Mouse (Mus musculus) frontal cortex, postnatal 14 days (tissue): ENCODE measurements around the gene Il23r.
"Not testable (repeated sequence)": the region's sequence is repeated elsewhere in the genome, so short reads cannot be mapped to it uniquely, and the experiment has no call there.

ENCODE experiments used
- DNase-seq, 2 experiments: peaks; one replicate each; pipeline ENCODE4 v3.0.0; 2022; ENCODE audit warnings: low spot score in 2 of 2

Il23r gene

GRCm38 (mm10) chr6:67491755-67492154, at the start of gene Il23r:
TSS of gene Il23r (minus strand) at chr6:67491855.
- DNase-seq: no peak

- DNase-seq: no peak
Measured at GRCm38 (mm10) chr6:67535777-67536054, 44.1 kb upstream of the Il23r start, which contains the start of gene Tacstd2. TSS of gene Tacstd2 (minus strand) at chr6:67535796.

GRCm38 (mm10) chr6:67535005-67535776, 43.5 kb upstream of the Il23r start:
- DNase-seq: no peak

- DNase-seq: no peak
Measured at GRCm38 (mm10) chr6:67534191-67535004, 42.7 kb upstream of the Il23r start.

DNA sequence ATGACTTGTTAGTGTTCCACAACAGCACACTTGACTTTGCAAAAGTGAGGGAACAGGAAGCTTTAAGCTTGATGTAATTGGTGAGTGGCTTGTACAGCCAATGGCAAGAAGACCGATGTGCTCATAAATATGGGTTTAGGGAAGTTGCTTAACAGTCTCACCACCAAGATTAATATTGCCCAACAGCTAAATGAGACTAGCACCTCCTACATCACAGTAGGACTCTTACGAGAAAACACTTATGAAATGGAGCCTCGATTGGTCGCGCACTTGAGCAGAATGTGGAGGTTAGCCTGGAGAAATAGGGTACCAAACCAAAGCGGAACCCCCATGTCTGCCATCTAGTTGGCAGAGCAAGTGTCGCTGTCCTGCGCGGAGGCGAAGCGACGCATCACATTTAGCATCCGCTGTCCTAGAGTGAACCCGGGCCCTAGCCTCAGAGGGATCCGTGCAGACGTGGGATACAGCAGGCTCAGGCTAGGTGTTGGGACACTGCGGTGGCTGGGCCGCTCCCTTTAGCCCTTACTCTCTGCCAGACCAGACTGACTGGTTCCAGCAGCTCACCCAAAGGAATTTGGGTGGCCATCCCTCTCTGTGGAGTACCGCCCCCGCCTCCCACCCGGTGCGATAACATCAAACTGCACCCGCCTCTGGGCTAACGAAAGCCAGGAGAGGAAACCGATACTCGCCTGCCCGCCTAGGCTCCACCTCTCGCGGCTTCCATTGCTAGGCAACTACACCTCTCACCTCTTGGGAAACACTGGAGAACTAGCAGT, 41.2 kb upstream of the Il23r start:
- peak in 1 of 2 experiments; percentile 19 for DNase-seq

DNA sequence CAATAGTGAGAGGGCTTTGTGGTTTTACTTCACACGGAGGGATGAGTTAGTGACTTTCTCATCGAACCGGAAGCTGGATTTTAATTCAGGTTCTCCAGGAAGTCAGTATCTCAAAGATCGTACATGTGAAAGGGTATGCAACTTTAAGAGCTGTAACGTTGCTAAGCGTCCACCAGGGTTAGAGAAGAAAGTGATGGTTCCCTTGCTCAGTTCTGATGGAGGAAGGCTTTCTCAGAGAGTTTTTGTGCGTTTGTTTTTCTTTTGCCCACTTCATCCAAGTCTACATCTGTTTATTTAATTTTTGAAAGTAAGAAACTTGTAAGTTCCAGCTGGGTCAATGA, 40.1 kb upstream of the Il23r start:
- DNase-seq: no peak

DNA sequence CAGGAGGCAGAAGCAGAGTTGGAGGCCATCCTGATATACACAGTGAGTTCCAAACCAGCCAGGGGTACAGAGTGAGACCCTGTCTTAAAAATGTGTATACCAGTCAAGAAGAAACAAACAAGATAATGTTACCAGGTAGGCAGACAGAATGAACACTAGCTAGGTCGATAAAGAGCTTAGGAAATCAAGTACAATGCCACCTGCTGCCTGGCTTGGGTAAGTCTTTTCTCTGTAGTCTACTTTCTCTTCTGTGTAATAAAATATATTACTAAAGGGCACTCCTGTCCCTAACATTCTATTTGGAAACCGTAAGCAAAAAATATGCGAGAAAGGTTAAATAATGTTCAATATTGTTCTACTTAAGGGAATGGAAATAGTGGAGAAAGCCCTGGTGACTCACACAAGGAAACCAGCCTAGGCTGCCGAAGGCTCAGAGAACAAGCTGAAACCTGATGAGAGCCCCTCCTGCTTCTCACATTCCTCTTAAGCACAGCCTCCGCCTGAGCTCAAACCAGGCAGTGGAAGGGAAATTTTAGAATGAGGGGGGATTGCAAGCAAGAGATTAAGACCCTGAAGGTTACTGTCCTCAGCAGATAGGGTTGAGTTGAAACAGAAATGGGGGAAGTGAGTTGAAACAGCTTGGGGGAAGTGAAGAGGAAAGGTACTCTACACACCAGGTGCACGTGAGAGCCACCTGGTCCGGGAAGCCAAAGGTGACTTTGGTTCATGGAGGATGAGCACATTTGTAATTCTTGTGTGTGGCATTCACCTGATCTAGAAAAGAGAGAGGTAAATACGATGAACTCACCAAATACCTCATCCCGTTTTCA, 39.6 kb upstream of the Il23r start:
- DNase-seq: no peak

GRCm38 (mm10) chr6:67526356-67526755, 34.7 kb upstream of the Il23r start:
- DNase-seq: no peak

GRCm38 (mm10) chr6:67510752-67511151, 19.1 kb upstream of the Il23r start:
- peak in 1 of 2 experiments; percentile 43 for DNase-seq

- DNase-seq: not testable (repeated sequence)
Measured at GRCm38 (mm10) chr6:67501938-67502337, 10.3 kb upstream of the Il23r start.

GRCm38 (mm10) chr6:67481012-67481411, 10.6 kb downstream of the Il23r start:
- DNase-seq: no peak

DNA sequence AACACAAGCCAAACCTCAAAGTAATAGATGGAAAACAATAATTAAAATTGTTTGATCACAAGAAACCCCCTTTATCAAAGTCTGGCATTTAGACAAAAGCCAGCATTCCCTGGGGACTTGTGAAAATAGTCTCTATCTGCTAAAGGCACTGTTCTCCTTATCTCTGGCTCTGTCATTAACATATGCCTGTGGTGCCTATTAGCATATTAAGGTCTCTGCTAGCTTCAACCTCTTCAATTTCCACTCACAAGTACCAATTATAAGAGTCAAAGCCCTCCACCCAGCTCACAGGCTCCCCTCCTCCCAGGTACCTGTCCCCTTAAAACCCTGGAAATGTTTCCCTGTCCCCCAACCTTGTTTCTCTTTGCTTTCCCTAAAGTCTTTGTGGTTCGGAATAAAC, 20.4 kb downstream of the Il23r start:
- DNase-seq: no peak

- DNase-seq: no peak
Measured at GRCm38 (mm10) chr6:67459424-67459823, 32.2 kb downstream of the Il23r start.

- DNase-seq: peak in 1 of 2 experiments; percentile 22
Measured at GRCm38 (mm10) chr6:67451330-67451729, 40.3 kb downstream of the Il23r start.

GRCm38 (mm10) chr6:67445866-67446265, 45.8 kb downstream of the Il23r start:
- DNase-seq: no peak

- DNase-seq: no peak
Measured at GRCm38 (mm10) chr6:67443124-67443523, 48.5 kb downstream of the Il23r start.

GRCm38 (mm10) chr6:67437814-67438385, 53.8 kb downstream of the Il23r start:
- no peak for DNase-seq

- DNase-seq: no peak
Measured at GRCm38 (mm10) chr6:67437028-67437427, 54.6 kb downstream of the Il23r start.

GRCm38 (mm10) chr6:67436295-67436694, 55.4 kb downstream of the Il23r start:
- DNase-seq: no peak

DNA sequence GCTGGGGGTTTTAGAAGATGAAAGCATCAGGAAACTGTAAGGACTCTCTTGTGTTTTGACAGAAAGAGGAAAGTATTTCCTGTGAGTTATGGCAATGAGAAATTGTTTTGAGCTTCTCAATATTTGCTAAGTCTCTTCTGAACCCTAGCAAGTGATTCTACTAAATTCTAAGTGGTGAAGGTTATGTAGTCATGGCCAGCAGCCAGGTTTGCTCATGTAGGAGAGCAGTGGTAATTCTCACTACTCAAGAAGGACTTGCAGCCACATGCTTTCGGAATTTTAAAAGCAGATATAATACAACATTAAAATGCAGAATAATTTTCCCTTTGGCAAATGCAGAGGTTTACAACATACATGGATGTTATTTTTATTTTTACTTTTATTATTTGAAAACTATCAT, 55.9 kb downstream of the Il23r start:
- DNase-seq: no peak

GRCm38 (mm10) chr6:67434755-67435452, 56.8 kb downstream of the Il23r start:
- no peak for DNase-seq
